Mouse (Mus musculus) Patski (cell line): ENCODE results near the gene Sat2. TPM values are rescaled to one million over a fixed set of nuclear protein-coding genes. Genes with fewer than 3 reads are reported as not detected.

ENCODE experiments used
- ATAC-seq: fragments of 100-300 bp; one replicate; pipeline ENCODE4 v1.8.0; 2021
- CTCF ChIA-PET: fragments of 350-600 bp; sonication (Branson Sonifier 250); formaldehyde crosslinking; loops from one replicate; lab custom pipeline; 2022; ENCODE audit warnings: inconsistent platforms; lab: Charles Lee
- POLR2A ChIA-PET: fragments of 350-600 bp; sonication (Branson Sonifier 250); formaldehyde crosslinking; loops from one replicate; lab custom pipeline; 2022; ENCODE audit warnings: antibody characterized with exemption, inconsistent platforms; lab: Charles Lee
- DNase-seq: peaks from one replicate; pipeline ENCODE4 v3.0.0-alpha.2; 2011; ENCODE audit warnings: low read depth, low spot score
- H3K27me3 ChIP-seq: fragments of 371-371 bp; one replicate; pipeline ENCODE4 v1.5.1; 2021
- CTCF ChIP-seq: fragments of 100-300 bp; IDR thresholded peaks from one replicate; pipeline ENCODE4 v1.5.1; 2021
- in situ Hi-C: fragments of 300-500 bp; cut with MboI; formaldehyde crosslinking; loops from 3 replicates; pipeline ENCODE4 v1.11.1; 2018; ENCODE audit warnings: low pct_unique_long_range_greater_than_20kb, mixed read lengths
- polyA plus RNA-seq: library from polyadenylated mRNA; unstranded; gene quantifications from one replicate; pipeline ENCODE4 v1.2.3, GENCODE M21; 2021

Sat2 gene
- polyA plus RNA-seq, 1 experiment from 2014 or later = 5.2 TPM

DNA sequence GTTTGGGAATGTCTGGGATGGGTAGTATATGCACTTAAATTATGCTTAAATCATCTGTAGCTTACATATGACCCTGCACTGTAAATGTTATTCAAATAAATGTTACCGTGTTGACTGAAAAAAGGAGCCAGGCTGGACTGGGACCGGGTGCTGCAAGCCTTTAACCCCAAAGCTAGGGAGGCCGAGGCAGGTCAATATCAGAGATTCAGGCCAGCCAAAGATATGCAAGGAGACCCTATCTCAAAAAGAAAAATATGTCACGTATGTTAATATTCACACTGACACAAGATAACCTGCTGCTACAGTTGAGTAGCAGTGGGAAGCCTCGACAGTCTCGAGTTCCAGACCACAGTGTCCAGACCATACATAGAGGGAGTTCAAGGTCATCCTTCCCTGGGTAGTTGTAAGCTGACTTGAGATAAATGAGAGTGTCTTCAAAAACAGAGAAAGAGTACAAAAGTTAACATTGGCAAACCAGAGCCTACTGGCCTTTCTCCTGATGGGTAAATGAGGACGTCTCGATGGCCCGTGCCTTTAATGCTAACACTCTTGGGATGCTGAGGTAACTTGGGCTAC lies 39.5 kb upstream of the Sat2 start:
- H3K27me3 ChIP-seq = no peaks in the 10 kb centered on the region
- POLR2A ChIA-PET = interaction anchor here (1.2 to 1.5 kb wide), 2 partner anchors 8 to 18 kb away, joined by 3 to 4 read pairs; no protein-coding TSS in a partner anchor
- no peak for TF ChIP-seq CTCF
- no peak for ATAC-seq
- CTCF ChIA-PET = interaction anchor here (1.0 kb wide), 1 partner anchor 36 kb away, joined by 4 read pairs; no protein-coding TSS in a partner anchor
- no peak for DNase-seq
- in situ Hi-C loops = loop anchor here (5.0 kb wide), 1 partner anchor 40 kb away; the partner anchor contains the start of gene Sat2

DNA sequence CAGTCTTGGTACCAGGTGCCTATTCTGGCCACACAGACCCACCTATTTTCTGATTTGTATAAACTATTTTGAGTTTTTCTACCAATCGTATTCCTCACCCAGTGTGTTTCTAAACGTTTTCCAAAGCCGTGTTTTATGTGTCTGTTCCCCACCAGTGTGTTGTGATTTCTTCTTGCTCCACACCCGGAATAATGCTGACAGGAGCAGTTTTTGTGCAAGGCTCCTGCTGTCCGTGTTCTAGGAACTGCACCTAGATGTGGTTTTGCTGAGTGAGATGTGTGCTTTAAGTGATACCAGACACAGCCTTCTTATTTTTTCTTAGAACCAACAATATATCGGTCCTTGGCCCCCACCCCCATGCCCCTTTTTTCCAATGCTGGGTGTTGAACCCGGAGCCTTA lies 37.8 kb upstream of the Sat2 start:
- CTCF ChIA-PET = no interaction called here
- H3K27me3 ChIP-seq = no peaks in the 10 kb centered on the region
- DNase-seq (no peak), ATAC-seq (no peak)
- in situ Hi-C loops = loop anchor here (5.0 kb wide), 1 partner anchor 38 kb away; the partner anchor contains the start of gene Sat2
- TF ChIP-seq CTCF = no peak
- POLR2A ChIA-PET = no interaction called here

DNA sequence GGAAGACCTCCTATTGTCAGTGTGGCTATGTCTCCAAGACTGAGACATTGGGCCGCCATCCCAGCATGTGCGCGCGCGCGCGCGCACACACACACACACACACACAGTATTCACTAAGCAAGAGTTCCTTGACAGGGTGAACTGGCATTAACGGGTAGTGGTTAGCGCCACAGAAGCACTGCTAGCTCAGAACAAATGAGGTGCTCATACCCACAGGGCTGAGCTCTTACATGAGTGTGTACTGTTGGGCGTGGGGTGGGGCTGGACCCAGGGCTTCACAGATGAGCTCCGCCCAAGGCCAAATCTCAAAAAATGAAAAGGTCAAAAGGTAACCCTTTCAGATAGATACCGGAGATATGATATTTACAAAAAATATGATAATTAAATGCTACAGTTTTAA lies 36.9 kb upstream of the Sat2 start:
- H3K27me3 ChIP-seq = no peaks in the 10 kb centered on the region
- DNase-seq (no peak), ATAC-seq (no peak)
- TF ChIP-seq CTCF = no peak
- in situ Hi-C loops = loop anchor here (5.0 kb wide), 1 partner anchor 37 kb away; the partner anchor contains the start of gene Sat2
- ChIA-PET CTCF (interaction anchor here (2.1 kb wide), 1 partner anchor 29 kb away, joined by 7 read pairs; no protein-coding TSS in a partner anchor), POLR2A (no interaction called here)

DNA sequence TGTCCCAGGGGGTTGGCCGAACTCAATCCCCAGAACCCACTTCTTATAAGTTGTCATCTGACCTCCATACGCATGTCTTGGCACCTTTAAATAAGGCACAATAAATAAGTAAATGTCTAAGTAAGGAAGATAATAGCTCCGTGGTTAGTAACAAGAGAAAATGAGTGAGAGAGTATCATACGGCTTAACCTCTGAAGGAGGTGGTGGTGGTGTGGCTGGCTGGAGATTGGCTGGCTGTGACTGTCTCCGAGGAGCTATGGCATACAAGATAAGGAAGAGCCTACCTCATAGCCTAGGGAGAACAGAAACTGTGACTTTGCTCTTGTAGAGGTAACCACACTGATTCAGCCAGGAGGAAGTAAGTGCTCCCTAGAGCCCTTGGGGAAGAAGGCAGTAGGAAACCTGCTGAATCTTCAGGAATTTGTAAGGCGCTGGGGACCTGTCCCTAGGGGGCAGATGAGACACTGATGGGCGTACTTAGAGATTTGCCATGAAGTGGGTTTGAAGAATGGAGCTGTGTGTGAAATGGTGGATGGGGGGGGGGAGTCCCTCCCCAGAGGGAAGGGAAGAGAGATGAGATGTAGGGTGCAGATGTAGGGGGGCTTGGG lies 36.0 kb upstream of the Sat2 start:
- in situ Hi-C loops = no loop called here
- no peak for ATAC-seq
- DNase-seq = no peak
- ChIA-PET POLR2A (interaction anchor here (0.6 kb wide), 1 partner anchor 28 kb away, joined by 5 read pairs; no protein-coding TSS in a partner anchor), CTCF (interaction anchor here (1.0 to 2.1 kb wide), 2 partner anchors 12 to 28 kb away, joined by 3 to 7 read pairs; no protein-coding TSS in a partner anchor)
- no peak for TF ChIP-seq CTCF
- H3K27me3 ChIP-seq = no peaks in the 10 kb centered on the region

GRCm38 (mm10) chr11:69589207-69589834 lies 32.5 kb upstream of the Sat2 start:
- POLR2A ChIA-PET = no interaction called here
- ATAC-seq = no peak
- in situ Hi-C loops = no loop called here
- CTCF ChIA-PET = no interaction called here
- no peak for TF ChIP-seq CTCF
- DNase-seq = no peak
- no peaks in the 10 kb centered on the region for H3K27me3 ChIP-seq

DNA sequence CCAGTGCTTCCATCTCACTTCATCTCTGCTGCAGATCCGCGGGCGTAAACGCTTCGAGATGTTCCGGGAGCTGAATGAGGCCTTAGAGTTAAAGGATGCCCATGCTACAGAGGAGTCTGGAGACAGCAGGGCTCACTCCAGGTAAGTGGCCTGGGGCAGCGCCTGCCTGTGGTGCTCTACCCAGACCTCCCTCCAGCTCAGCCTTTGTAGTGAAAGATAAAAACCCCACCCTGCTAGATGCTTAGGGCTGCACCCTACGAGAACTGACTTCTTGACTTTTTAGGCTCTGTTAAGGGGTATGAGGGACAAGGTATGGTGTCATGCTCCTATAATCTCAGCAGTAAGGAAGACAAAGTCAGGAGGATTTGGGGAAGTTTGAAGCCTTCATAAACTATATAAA lies 31.2 kb upstream of the Sat2 start:
- ATAC-seq = no peak
- in situ Hi-C loops = no loop called here
- POLR2A ChIA-PET = interaction anchor here (1.3 kb wide), 1 partner anchor 9 kb away, joined by 4 read pairs; no protein-coding TSS in a partner anchor
- CTCF ChIA-PET = no interaction called here
- H3K27me3 ChIP-seq = no peaks in the 10 kb centered on the region
- no peak for DNase-seq
- TF ChIP-seq CTCF = no peak

- in situ Hi-C loops = no loop called here
- no peak for ATAC-seq
- no peak for DNase-seq
- H3K27me3 ChIP-seq = no peaks in the 10 kb centered on the region
- ChIA-PET POLR2A (interaction anchor here (0.5 to 1.3 kb wide), 2 partner anchors 9 to 666 kb away, joined by 3 to 4 read pairs; no protein-coding TSS in a partner anchor), CTCF (no interaction called here)
- no peak for TF ChIP-seq CTCF
These were observed 30.4 kb upstream of the Sat2 start for GRCm38 (mm10) chr11:69591424-69591823.

DNA sequence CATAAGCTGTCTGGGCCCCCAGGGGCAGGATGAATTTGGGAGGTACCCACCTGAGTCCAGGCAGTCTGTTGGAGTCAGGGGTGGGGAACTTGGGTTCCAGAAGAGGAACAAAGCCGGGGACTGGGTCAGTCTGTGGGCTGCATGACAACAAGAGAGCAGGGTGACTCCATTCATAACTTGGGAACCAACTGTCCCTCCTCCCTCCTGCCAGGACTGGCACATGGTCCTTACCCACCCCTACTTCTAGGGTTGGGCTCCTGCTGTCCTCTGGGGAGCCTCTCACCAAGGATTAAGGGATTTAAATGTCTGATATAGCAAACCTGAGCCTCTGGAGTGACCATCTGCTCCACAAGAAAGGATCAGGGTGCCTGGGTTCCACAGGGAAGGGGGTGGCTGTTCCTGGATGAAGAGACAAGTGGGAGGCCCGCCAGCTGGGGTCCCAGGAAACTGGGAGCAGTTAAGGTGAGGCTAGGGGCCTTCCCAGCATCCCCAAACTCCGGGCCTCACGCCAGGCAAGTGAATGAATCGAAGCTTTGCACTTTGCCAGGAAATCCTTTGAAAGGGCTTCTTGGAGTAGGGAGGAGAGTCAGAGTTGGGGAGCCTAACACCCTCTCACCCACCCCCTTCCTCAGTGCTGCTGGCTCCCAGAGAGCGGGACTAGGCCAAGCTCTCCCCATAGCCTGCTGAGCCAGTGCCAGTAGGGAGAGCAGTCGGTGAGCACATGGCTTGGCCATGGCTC lies 29.8 kb upstream of the Sat2 start:
- DNase-seq (no peak), ATAC-seq (no peak)
- no peaks in the 10 kb centered on the region for H3K27me3 ChIP-seq
- in situ Hi-C loops = no loop called here
- no peak for TF ChIP-seq CTCF
- POLR2A ChIA-PET = no interaction called here
- CTCF ChIA-PET = no interaction called here

GRCm38 (mm10) chr11:69592799-69593198 lies 29.0 kb upstream of the Sat2 start:
- POLR2A ChIA-PET = no interaction called here
- ATAC-seq (no peak), DNase-seq (no peak)
- in situ Hi-C loops = no loop called here
- TF ChIP-seq CTCF = no peak
- CTCF ChIA-PET = no interaction called here
- H3K27me3 ChIP-seq = no peaks in the 10 kb centered on the region

DNA sequence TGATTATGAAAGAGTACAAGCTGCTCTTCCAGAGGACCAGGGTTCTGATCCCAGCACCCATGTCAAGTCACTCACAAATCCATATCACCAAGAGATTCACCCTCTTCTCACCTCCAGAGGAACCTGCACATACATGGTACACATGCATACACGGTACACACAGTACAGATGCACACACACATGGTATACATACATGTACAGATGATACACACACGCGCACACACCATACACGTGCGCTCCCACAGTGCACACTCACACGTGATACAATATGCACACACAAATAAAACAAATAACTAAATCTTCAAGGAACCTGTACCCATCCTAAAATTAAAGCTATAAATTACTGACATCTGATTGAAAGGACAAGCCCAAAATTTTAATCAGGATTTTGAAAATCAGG lies 27.0 kb upstream of the Sat2 start:
- in situ Hi-C loops = no loop called here
- no peak for DNase-seq
- ChIA-PET POLR2A (no interaction called here), CTCF (no interaction called here)
- no peak for ATAC-seq
- H3K27me3 ChIP-seq = no peaks in the 10 kb centered on the region
- no peak for TF ChIP-seq CTCF
